Mouse (Mus musculus): ENCODE measurements around the gene Nsrp1. TPM values are rescaled to one million over a fixed set of nuclear protein-coding genes. Genes with fewer than 3 reads are reported as not detected.
A peak's percentile ranks its signal among the peaks of the same experiment; 100 is the strongest.
"Not testable (repeated sequence)": the region's sequence is repeated elsewhere in the genome, so short reads cannot be mapped to it uniquely, and the experiment has no call there.

Nsrp1 gene
- polyA plus RNA-seq (2012; rRNA removed): 0.92 and 1.1 TPM in 2 replicates

DNA sequence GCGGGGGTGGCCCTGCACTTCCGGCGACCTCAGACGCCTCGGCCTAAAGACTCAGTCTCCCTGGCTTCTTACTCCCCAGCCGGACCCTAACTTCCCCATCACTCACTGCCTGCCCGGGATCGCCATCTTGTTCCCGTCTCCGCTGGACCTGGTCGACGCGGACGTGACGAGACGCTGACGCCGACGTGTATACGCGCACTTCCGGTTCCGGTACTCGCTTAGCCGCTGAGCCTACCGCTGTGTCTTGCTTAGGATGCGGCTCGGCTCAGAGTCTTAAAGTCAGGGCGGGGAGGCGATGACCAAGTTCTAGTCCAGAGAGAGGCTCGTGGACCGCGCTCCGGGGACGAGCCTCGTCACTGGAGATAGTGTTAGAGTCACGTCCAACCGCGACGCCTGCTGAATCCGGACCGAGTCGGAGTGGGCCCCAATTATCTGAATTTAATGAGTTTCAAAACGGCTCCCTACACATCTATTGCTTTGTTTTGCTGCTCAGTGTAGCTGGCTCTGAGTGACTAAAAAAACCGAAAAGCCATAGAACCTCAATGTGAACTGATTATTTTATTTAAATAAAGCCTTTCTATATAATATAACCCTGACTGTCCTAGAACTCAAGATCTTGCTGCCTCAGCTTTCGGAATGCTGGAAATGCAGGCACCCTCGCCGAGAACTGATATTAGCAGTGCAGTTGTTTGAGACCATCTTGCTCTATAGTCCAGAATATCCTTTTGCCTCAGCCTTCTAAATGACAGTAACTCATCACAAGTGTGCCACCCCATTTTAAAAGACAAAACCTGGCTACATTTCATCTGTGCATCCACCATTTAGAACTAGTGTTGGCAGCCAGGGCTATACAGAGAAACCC is at the start of gene Nsrp1:
Gene Nsrp1, minus strand, starts transcription at position 163 of the 862 bp plus-strand sequence.
- WGBS: 4% methylated on average over 48 of the region's 48 CpGs
- peak; percentile 76 for DNase-seq (ENCODE audit: low read depth, low spot score)

DNA sequence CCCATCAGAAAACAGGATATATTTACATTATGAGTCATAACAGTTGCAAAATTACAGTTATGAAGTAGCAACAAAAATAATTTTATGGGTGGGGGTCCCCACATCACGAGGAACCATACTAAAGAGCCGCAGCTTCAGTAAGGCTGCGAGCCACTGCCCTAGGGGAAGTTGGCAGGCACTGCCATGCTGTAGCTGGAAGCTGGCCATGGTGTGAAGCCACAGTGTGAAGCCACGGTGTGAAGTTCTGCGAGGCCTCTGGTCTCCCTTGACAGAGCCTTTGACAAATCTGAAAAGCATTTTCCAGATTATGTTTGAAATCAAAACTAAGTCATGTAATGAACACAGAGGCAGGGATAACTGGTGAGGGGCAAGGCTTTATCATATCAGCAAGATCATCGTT is 32.9 kb upstream of the Nsrp1 start:
- WGBS: 81% methylated on average over 6 of the region's 6 CpGs
- DNase-seq (ENCODE audit: low read depth, low spot score): no peak

DNA sequence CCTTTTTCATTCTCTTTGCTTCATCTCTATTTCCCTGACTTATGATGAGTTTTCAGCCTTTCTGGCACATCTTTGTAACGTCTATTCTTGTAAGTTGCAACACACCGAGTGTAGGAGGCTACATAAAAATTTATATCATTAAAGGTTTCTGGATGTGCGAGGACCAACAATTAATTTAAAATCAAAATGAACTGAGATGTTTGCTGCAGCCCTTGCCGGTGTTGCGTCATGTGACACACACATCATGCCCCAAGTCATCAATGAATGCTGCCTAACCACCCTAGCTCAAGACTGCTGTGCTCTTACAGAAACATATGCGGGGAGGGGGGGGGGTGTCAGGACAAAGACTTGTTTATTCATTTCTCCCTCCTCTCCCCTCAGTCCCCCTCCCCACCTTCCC is 30.2 kb upstream of the Nsrp1 start:
- 93% methylated on average over 6 of the region's 6 CpGs for WGBS
- DNase-seq (ENCODE audit: low read depth, low spot score): no peak

- DNase-seq (ENCODE audit: low read depth, low spot score): not testable (repeated sequence)
- WGBS: 88% methylated on average over 12 of the region's 12 CpGs
Observed at GRCm38 (mm10) chr11:77107872-77108271, 29.6 kb upstream of the Nsrp1 start.

- no peak for DNase-seq (ENCODE audit: low read depth, low spot score)
- 95% methylated on average over 6 of the region's 6 CpGs for WGBS
Observed at GRCm38 (mm10) chr11:77106961-77107360, 28.7 kb upstream of the Nsrp1 start.

- DNase-seq (ENCODE audit: low read depth, low spot score): peak; percentile 61
- WGBS: 12% methylated on average over 10 of the region's 10 CpGs
Observed at GRCm38 (mm10) chr11:77100137-77100937, 22.1 kb upstream of the Nsrp1 start.

- 63% methylated on average over 19 of the region's 19 CpGs for WGBS
Observed at GRCm38 (mm10) chr11:77098332-77098972, 20.2 kb upstream of the Nsrp1 start.

DNA sequence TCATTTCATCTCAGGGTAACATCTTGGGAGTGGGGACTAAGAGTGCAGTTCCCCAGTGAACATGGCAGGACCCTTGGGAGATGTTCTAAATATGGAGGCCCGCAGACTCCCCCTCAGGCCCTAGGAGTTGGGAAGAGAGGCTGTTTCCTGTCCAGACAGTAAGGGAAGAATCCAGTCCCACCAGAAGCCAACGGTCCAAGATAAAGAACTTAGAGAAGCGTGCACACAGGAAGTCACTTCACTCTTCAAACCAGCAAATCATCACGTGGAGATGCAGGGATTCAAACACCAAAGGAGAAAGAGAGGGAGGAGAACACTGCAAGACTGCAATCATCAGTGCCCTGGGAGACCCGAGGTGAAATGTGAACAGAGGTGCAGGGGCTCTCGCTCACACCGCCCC is 18.8 kb upstream of the Nsrp1 start:
- WGBS: 79% methylated on average over 7 of the region's 7 CpGs
- DNase-seq (ENCODE audit: low read depth, low spot score): no peak

More at GRCm38 (mm10) chr11:77098332-77098972, 20.2 kb upstream of the Nsrp1 start:
- no peak for DNase-seq (ENCODE audit: low read depth, low spot score)

- DNase-seq (ENCODE audit: low read depth, low spot score): no peak
- 80% methylated on average over 3 of the region's 3 CpGs for WGBS
Observed at GRCm38 (mm10) chr11:77096581-77096980, 18.3 kb upstream of the Nsrp1 start.

DNA sequence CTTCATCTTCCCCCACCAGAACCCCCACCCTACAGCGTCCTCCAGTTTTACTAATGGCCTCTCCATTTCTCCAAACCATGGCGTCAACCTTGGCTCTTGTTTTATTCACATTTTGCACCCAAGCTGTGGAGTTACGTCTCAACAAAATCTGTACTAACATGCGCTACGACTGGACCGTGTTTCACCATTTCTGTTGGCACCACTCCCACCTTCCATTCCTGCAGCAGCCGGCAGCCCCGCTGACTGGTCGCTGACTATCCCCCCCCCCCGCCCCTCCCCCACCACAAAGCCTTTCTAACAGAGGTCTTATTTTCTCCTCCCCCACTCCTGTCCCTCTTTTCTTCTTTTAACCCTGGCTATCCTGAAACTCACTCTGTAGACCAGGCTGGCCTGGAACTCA is 17.0 kb upstream of the Nsrp1 start:
- no peak for DNase-seq (ENCODE audit: low read depth, low spot score)
- WGBS: 60% methylated on average over 10 of the region's 10 CpGs

GRCm38 (mm10) chr11:77094136-77094535 is 15.9 kb upstream of the Nsrp1 start:
- 33% methylated on average over 8 of the region's 8 CpGs for WGBS
- no peak for DNase-seq (ENCODE audit: low read depth, low spot score)

GRCm38 (mm10) chr11:77093208-77093607 is 15.0 kb upstream of the Nsrp1 start:
- no peak for DNase-seq (ENCODE audit: low read depth, low spot score)
- 2% methylated on average over 11 of the region's 11 CpGs for WGBS

- DNase-seq (ENCODE audit: low read depth, low spot score): no peak
- 38% methylated on average over 2 of the region's 2 CpGs for WGBS
Observed at GRCm38 (mm10) chr11:77089162-77089561, 10.9 kb upstream of the Nsrp1 start.

DNA sequence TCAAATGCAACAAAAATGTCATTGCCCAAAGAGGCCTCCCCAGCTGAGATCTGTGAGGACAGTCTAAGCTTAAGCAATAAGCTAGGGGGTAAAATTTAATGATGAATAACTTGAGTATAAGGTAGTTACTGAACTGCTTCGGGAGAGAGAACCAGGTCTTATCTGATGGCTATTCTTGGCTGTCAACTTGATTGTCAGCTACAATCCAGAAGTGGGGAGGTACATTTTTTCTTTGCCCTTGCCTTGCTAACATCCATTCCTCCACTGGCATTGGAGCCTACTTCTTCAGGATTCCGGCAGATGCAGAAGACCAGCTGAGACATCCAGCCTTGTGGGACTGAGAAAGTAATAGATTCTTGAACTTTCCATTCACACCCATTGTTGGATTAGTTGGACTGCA is 8.8 kb upstream of the Nsrp1 start:
- DNase-seq (ENCODE audit: low read depth, low spot score): no peak
- 74% methylated on average over 2 of the region's 2 CpGs for WGBS

- WGBS: 52% methylated on average over 5 of the region's 5 CpGs
- no peak for DNase-seq (ENCODE audit: low read depth, low spot score)
Observed at GRCm38 (mm10) chr11:77084001-77084682, 5.9 kb upstream of the Nsrp1 start.

GRCm38 (mm10) chr11:77079361-77079760 is 1.1 kb upstream of the Nsrp1 start:
- no peak for DNase-seq (ENCODE audit: low read depth, low spot score)
- WGBS: 97% methylated on average over 1 of the region's 1 CpGs

GRCm38 (mm10) chr11:77077792-77078191 is 443 bp downstream of the Nsrp1 start:
- 1% methylated on average over 16 of the region's 16 CpGs for WGBS
- DNase-seq (ENCODE audit: low read depth, low spot score): no peak

GRCm38 (mm10) chr11:77077331-77077730 is 904 bp downstream of the Nsrp1 start:
- not testable (repeated sequence) for DNase-seq (ENCODE audit: low read depth, low spot score)
- 45% methylated on average over 4 of the region's 4 CpGs for WGBS

DNA sequence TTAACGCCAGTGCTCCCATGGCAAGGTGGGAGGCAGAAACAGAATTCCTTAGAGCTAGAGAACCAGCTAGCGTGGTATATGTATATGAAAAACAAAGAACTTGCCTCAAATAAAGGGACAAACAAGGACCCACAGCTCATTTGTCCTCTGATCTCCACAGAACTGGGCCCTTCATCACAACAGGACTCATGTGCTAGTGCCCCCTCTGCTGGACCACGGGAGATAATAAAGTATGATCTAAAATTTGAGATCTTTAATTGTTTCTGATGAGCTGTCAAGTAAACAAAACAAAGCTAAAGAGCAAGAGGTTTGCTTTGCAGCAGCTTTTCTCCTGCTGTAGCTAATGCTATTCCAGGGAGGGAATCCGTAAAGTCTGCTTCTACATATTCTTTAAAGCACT is 7.5 kb downstream of the Nsrp1 start:
- no peak for DNase-seq (ENCODE audit: low read depth, low spot score)
- WGBS: 70% methylated on average over 4 of the region's 4 CpGs

GRCm38 (mm10) chr11:77068825-77069224 is 9.4 kb downstream of the Nsrp1 start:
- WGBS: 79% methylated on average over 4 of the region's 4 CpGs
- no peak for DNase-seq (ENCODE audit: low read depth, low spot score)

All from large intestine, adult 2 months (tissue).